Mouse (Mus musculus) megakaryocyte, embryonic 14.5 days (primary cell): Measurements from ENCODE around the gene Fxyd5. TPM values are rescaled to one million over a fixed set of nuclear protein-coding genes. Genes with fewer than 3 reads are reported as not detected.
A peak's percentile ranks its signal among the peaks of the same experiment; 100 is the strongest.

Experiments
- H3K27me3 ChIP-seq: replicated peaks from 2 replicates; pipeline ENCODE3; 2012; ENCODE audit warnings: inconsistent platforms
- H3K36me3 ChIP-seq: replicated peaks from 2 replicates; pipeline ENCODE3; 2012; ENCODE audit warnings: low read length, inconsistent platforms, mixed read lengths
- H3K4me1 ChIP-seq: 2 replicates; pipeline ENCODE4 v1.6.1; 2012; ENCODE audit warnings: inconsistent platforms
- H3K4me3 ChIP-seq: replicated peaks from 2 replicates; pipeline ENCODE3; 2012; ENCODE audit warnings: moderate library complexity, mild to moderate bottlenecking, inconsistent platforms
- H3K9me3 ChIP-seq: 2 replicates; pipeline ENCODE4 v1.6.1; 2012; ENCODE audit warnings: inconsistent platforms
- FLI1 ChIP-seq: IDR thresholded peaks from 2 replicates; pipeline ENCODE4 v1.6.1; 2012; ENCODE audit warnings: low read length, inconsistent platforms, mixed read lengths
- GATA1 ChIP-seq: IDR thresholded peaks from 3 replicates; pipeline ENCODE4 v1.6.1; 2012; ENCODE audit warnings: mixed read lengths, low read length, inconsistent platforms, borderline replicate concordance
- polyA plus RNA-seq: library from polyadenylated mRNA; stranded (reverse); fragments of >175 nt; gene quantifications from 2 replicates; pipeline ENCODE4 v1.2.3, GENCODE M21; 2012; ENCODE audit warnings: low replicate concordance; ENCODE audit not compliant: insufficient read depth

Gene Fxyd5
- polyA plus RNA-seq, 1 experiment = 2,043 TPM

- Histone ChIP-seq H3K4me3 (peak overlapping the region; percentile 73), H3K27me3 (no peaks in the 10 kb centered on the region), H3K36me3 (peaks cover 75% of the 10 kb centered on the region), H3K4me1 (peaks cover 75% of the 10 kb centered on the region), H3K9me3 (no peaks in the 10 kb centered on the region)
- no peak for TF ChIP-seq GATA1
- TF ChIP-seq FLI1 = no peak
Measured at GRCm38 (mm10) chr7:31033409-31034165, 8.7 kb downstream of the Fxyd5 start.

GRCm38 (mm10) chr7:31031731-31032130 lies 10.6 kb downstream of the Fxyd5 start:
- H3K4me1 ChIP-seq = peaks cover 70% of the 10 kb centered on the region
- peaks cover 8% of the 10 kb centered on the region for H3K9me3 ChIP-seq
- H3K27me3 ChIP-seq = no peaks in the 10 kb centered on the region
- TF ChIP-seq GATA1 (no peak), FLI1 (no peak)
- H3K4me3 ChIP-seq = no peak overlapping the region
- H3K36me3 ChIP-seq = peaks cover 77% of the 10 kb centered on the region

- H3K4me3 ChIP-seq = no peak overlapping the region
- TF ChIP-seq GATA1 (no peak), FLI1 (no peak)
- H3K36me3 ChIP-seq = peaks cover 72% of the 10 kb centered on the region
- no peaks in the 10 kb centered on the region for H3K27me3 ChIP-seq
- H3K4me1 ChIP-seq = peaks cover 60% of the 10 kb centered on the region
- peaks cover 15% of the 10 kb centered on the region for H3K9me3 ChIP-seq
Measured at GRCm38 (mm10) chr7:31030717-31031116, 11.6 kb downstream of the Fxyd5 start.

GRCm38 (mm10) chr7:31028609-31029008 lies 13.7 kb downstream of the Fxyd5 start:
- peaks cover 51% of the 10 kb centered on the region for H3K36me3 ChIP-seq
- no peaks in the 10 kb centered on the region for H3K27me3 ChIP-seq
- no peak overlapping the region for H3K4me3 ChIP-seq
- H3K4me1 ChIP-seq = peaks cover 46% of the 10 kb centered on the region
- peaks cover 28% of the 10 kb centered on the region for H3K9me3 ChIP-seq
- TF ChIP-seq FLI1 (no peak), GATA1 (no peak)

GRCm38 (mm10) chr7:31017104-31017901 lies 25.0 kb downstream of the Fxyd5 start:
- 0 out of 2 replicates have a peak, but pooled peaks cover 4% of the 10 kb centered on the region for H3K9me3 ChIP-seq
- peaks cover 8% of the 10 kb centered on the region for H3K27me3 ChIP-seq
- H3K4me1 ChIP-seq = peaks cover 18% of the 10 kb centered on the region
- H3K36me3 ChIP-seq = no peaks in the 10 kb centered on the region
- TF ChIP-seq GATA1 (no peak), FLI1 (no peak)
- H3K4me3 ChIP-seq = no peak overlapping the region

- peaks cover 3% of the 10 kb centered on the region for H3K27me3 ChIP-seq
- TF ChIP-seq FLI1 (no peak), GATA1 (no peak)
- no peak overlapping the region for H3K4me3 ChIP-seq
- peaks cover 45% of the 10 kb centered on the region for H3K4me1 ChIP-seq
- H3K36me3 ChIP-seq = no peaks in the 10 kb centered on the region
- no peaks in the 10 kb centered on the region for H3K9me3 ChIP-seq
Measured at GRCm38 (mm10) chr7:31012971-31013370, 29.3 kb downstream of the Fxyd5 start.

- peaks cover 8% of the 10 kb centered on the region for H3K9me3 ChIP-seq
- H3K36me3 ChIP-seq = peaks cover 8% of the 10 kb centered on the region
- TF ChIP-seq GATA1 = no peak
- no peaks in the 10 kb centered on the region for H3K27me3 ChIP-seq
- H3K4me3 ChIP-seq = no peak overlapping the region
- peaks cover 63% of the 10 kb centered on the region for H3K4me1 ChIP-seq
Measured at GRCm38 (mm10) chr7:31008889-31009288, 33.4 kb downstream of the Fxyd5 start.

GRCm38 (mm10) chr7:31008175-31008574 lies 34.1 kb downstream of the Fxyd5 start:
- H3K27me3 ChIP-seq = no peaks in the 10 kb centered on the region
- H3K4me1 ChIP-seq = peaks cover 71% of the 10 kb centered on the region
- H3K4me3 ChIP-seq = peak overlapping the region; percentile 73
- peaks cover 8% of the 10 kb centered on the region for H3K36me3 ChIP-seq
- peaks cover 8% of the 10 kb centered on the region for H3K9me3 ChIP-seq
- TF ChIP-seq GATA1 = no peak
- TF ChIP-seq FLI1 = no peak

GRCm38 (mm10) chr7:31007775-31008174 lies 34.5 kb downstream of the Fxyd5 start:
- Histone ChIP-seq H3K4me1 (peaks cover 75% of the 10 kb centered on the region), H3K27me3 (no peaks in the 10 kb centered on the region), H3K9me3 (peaks cover 8% of the 10 kb centered on the region), H3K36me3 (peaks cover 8% of the 10 kb centered on the region), H3K4me3 (peak overlapping the region; percentile 73)
- TF ChIP-seq GATA1 (no peak), FLI1 (no peak)

GRCm38 (mm10) chr7:31002650-31003049 lies 39.6 kb downstream of the Fxyd5 start:
- Histone ChIP-seq H3K27me3 (no peaks in the 10 kb centered on the region), H3K4me1 (peaks cover 74% of the 10 kb centered on the region), H3K9me3 (peaks cover 8% of the 10 kb centered on the region), H3K4me3 (peak overlapping the region; percentile 82), H3K36me3 (peaks cover 8% of the 10 kb centered on the region)
- TF ChIP-seq GATA1 = peak; percentile 76; the same call in 1 of the 3 replicates
- TF ChIP-seq FLI1 = no peak

- Histone ChIP-seq H3K4me3 (peak overlapping the region; percentile 85), H3K27me3 (no peaks in the 10 kb centered on the region), H3K4me1 (peaks cover 59% of the 10 kb centered on the region), H3K36me3 (peaks cover 10% of the 10 kb centered on the region), H3K9me3 (peaks cover 16% of the 10 kb centered on the region)
- TF ChIP-seq FLI1 (no peak), GATA1 (no peak)
Measured at GRCm38 (mm10) chr7:31000505-31001020, 41.7 kb downstream of the Fxyd5 start.
